Mouse (Mus musculus): ENCODE results near the gene Ppp1r3c.
A peak's percentile ranks its signal among the peaks of the same experiment; 100 is the strongest.

Gene Ppp1r3c

DNA sequence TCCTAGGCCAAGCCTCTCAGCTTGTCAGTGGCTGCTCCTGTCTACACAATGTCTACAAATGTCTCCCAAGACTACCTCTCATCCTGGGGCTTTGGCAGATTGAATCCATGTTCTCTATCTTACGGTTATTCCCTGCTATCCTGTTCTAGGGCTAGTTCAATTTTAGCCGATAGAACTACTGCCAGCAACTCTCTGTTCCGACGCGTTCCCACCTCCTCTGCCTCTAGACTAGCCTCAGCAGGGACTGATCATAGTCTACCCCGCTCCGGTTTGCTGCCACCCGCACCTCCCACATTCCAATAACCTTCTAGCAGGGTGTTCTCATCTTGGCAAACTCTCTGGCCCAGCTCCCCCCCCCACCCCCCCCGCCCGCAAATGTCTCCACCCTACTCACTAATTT lies 20.9 kb downstream of the Ppp1r3c start:
- DNase-seq: no peak

DNA sequence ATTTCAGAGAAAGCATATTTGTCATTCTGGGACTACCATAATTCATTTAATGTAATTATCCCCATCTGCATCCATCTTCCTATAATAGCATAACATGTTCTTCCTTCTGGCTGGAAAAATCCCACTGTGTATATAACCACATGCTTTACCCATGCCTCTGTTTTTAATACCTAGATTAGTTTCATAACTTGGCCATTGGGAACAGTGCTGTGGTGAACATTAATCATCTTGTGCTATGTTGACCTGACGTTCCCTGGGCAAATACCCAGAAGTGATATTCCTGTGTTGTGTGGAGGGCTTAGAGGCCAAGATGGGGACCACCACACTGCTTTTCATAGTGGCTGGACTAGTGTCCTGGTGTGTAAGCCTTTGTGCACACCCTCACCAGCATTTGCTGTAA lies 22.0 kb downstream of the Ppp1r3c start:
- no peak for DNase-seq

DNA sequence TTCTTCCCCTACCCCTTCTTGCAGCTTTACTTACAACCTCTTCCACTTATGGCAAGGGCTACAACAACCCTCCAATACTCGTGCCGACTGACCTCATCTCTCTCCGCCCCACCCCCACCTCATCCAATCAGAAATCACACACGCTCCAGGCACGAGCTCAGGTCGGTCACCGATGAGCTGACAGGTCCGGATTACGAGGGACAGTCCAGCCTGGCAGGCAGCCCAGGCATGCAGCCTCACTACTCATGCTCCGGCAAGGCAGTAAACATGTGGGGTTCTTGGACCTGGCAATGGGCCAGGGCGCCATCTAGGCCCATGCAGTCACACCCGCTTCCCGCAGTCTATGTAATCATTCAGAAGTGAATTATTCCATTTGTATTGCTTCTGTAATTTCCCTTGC lies 23.4 kb downstream of the Ppp1r3c start:
- peak; percentile 73 for DNase-seq

DNA sequence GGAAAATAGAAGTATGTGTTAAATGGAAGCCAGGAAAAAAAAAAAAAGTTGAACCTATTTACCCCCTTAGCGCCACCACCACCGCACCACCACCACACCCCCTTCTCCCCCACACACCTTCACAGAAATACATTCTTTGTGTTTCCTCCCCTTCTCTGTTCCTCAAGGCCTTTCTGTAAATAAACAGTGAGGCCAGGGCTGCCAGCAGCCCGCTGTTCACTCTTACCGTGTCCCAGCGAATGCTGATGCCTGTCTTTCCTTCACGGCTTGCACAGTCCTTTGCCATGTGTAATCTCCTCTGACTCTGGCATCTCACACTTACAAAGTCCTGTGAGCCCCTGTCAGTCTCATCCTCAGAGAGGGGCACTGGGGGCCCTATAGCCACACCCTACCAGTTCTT lies 30.3 kb downstream of the Ppp1r3c start:
- no peak for DNase-seq

DNA sequence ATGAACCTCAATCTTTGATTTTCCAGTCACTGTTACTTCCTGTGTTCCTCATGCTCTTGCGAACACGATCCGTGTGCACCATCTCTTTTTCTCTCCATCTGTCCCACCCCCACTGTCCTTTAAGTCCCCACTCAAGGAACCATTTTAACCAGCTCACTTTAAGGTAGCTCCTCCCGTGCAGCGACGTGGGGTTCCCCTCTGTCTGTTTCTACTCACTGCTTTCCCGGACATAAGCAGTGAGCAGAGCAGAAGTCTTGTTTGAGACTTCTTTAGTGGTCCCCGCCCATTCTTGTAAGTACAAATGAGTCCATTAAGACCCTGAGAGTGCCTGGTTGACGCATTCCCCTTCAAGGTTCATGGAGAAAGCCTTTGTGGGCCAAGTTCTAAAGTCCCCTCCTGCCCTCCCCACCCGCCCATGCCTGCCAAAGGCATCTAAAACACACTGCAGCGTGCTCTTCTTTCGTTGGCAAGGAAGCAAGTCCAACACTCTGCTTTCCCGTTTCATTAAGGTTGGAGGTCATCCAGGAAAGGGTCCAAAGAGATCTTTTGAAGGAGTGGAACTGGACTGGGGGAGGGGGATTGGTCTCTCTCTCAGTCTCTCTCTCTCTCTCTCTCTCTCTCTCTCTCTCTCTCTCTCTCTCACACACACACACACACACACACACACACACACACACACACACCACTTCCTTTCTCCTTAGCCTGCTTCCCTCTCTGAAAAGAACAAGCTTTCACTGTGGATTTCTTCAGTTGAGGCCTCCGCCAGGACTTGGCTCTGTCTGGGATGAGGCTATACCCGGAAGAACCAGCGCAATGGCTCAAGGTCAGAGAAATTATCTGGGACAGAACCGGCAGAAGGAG lies 30.9 kb downstream of the Ppp1r3c start:
- DNase-seq: peak; percentile 49 to 52

DNA sequence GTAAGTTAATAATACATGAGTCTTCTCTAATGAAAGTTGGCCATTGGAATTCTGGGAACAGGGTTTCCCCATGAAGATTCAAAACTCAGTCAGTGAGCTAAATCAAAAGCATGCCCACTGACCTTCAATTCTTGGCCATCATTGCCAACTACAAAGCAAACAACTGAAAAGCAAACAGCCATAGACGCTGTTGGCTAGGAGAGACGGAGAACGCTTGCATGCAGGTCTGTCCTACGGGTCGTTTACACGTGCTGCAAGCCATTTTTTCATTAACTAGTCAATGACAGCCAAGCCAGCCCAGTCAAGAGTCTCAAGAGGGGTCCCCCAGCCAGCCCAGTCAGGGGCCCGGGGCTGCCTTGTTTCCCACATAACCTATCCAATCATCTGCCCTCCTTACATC lies 31.7 kb downstream of the Ppp1r3c start:
- no peak for DNase-seq

DNA sequence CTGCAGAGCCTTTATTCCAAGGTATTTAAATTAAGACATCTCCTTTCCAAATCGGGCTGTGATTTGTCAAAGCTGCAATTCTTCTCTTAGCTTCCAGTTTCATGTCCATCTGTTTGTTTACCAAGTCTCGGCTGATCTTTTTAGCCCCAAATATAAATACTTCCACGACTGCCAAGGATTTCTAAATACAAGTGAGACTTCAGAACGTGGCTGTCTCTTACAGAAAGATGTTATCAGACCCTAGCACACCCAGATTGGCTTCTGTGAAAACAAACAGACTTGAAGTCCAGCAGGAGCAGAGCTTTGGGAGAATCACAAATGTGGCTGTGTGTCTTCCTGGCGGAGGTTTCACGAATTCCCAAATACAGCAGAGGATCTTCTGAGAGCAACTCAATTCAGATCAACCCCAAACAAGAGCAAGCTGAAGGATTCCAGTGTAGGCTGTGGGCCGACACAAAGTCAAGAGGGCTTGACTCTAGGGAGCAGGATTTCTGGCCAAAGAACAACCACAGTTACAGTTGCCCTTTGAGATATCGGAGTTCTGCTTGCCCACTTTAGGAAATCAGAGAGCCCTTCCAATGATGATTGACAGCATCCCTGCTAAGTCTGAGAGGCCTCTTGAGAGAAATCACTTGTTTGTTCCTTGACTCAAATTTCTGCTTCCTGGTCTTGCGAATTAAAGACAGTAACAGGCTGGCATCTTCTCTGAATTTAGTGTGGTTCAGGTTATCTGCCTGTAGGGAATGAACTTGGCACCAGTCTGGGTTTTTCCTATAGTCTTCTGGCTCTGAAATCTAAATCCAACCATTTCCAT lies 34.4 kb downstream of the Ppp1r3c start:
- no peak for DNase-seq

DNA sequence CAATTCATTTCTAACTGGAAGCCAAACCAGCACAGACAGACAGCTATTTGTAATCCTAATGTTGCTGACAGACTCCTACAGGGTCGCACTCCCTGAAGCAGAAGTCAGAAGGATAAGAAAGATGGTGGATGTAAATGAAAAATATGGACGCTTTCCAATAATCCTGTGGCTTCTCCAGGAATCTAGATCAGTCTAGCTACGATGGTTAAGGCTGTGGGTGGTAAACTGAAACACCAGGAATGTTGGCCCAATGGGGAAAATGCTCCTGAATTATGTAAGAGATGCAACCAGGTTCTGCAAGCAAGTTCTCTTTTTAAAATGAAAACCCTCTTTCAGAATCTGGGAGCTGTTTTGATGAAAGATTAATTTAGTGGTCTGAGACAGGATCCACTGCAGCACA lies 35.1 kb downstream of the Ppp1r3c start:
- DNase-seq: no peak

DNA sequence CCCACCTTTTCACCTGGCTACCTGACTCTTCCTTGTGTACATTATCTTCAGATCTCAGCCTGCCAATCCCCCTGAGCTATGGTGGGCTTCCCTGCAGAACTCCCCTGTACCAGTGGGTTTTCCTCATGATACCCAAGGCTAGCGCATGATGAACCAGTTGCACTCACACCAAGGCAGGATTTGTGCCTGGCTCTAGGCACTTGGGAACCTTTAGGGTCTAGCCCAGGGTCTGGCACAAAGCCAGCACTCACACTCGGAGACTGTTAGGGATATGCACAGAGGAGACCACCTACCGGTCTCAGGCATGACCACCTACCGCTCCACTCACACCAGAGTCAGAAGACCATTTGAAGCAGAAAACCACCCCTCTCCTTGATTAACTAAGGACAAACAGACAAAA lies 35.5 kb downstream of the Ppp1r3c start:
- DNase-seq: peak; percentile 17 to 21

DNA sequence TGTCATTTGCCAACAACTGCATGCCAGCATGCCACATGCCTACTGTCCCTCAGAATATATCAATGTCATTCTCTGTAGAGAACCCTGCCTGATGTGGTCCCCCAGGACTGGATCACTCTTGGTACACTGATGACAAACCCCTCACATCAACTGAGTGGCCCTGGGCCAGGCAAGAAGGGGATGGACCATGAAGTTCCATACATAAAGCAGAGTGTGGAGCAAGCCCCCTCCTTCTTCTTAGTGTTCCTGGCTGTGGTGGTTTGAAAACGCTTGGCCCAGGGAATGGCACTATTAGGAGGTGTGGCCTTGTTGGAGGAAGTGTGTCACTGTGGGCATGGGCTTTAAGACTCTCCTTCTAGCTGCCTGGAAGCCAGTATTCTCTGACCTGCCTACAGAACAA lies 37.3 kb downstream of the Ppp1r3c start:
- DNase-seq: no peak

DNA sequence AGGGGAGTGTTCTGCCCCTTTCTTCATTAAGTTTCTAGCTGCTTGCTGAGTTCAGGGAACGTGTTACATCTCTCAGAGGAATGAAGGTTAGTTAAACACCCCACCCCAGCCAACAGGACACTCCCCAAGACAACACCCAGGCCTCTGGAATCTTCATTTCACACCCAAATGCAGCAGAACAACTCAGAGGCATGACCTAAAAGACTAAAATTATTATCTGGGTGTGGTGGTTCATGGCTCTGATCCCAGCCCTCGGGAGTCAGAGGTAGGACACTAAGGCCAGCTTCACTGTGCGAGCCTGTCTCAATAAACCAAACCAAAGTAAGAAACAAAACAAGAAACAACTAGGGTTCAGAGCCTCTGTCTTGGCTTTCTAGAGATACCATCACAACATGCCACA lies 38.3 kb downstream of the Ppp1r3c start:
- DNase-seq: no peak

DNA sequence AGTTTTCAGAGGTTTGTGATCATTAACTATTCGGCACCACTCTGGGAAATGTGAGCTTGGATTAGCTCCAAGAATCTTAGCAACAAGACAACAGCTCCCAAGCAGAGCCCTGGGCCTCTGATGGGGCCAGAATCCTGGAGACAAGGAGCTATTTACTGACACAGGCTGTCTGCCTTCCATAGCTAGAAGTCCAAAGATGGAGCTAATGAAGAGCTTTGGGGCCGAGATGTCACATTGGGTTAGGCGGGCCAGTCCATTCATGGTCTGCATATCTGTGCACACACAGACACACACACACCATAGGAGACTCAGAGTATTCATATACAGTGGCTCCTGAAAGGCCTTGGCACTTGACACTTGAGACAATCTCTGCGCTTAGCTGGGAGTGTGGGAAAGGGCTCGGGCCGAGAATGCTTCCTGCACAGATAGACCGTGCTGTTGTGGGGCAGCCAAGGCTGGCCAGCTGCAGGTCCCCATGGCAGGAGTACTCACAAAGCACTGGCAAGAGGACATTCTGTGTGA lies 39.8 kb downstream of the Ppp1r3c start:
- peak; percentile 34 to 39 for DNase-seq

DNA sequence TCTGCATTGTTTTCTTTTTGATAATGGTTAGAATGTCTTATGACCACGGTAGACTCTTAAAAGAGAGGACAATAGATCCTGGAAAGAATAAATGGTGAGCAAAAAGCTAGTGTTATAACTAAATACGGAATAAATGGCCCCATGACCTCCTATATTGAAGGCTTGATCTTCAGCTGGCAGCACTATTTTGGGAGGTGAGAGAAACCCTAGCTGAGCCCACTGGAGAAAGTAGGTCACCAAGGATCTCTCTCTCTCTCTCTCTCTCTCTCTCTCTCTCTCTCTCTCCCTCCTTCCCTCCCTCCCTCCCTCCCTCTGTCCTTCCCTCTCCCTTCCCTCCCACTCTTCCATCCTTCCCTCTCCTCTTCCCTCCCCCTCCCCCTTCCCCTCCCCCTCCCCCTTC lies 42.9 kb downstream of the Ppp1r3c start:
- DNase-seq: no peak

DNA sequence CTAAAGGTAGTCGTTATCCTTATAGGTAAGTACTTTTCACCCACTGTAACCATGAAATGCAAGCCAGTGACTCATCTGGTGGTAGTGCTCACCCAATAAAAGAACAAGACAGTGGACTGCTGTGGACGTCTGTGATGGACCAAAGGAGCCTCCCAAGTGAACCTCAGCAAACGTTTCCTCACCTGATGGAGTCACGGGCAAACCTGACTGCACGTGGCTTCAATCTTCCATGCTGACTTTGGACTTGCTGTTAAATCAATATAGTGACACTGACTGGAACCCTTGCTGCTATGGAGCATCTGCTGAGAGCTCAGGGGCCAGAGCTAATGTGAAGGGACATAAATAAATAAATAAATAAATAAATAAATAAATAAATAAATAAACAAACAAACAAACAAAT lies 44.5 kb downstream of the Ppp1r3c start:
- DNase-seq: no peak

DNA sequence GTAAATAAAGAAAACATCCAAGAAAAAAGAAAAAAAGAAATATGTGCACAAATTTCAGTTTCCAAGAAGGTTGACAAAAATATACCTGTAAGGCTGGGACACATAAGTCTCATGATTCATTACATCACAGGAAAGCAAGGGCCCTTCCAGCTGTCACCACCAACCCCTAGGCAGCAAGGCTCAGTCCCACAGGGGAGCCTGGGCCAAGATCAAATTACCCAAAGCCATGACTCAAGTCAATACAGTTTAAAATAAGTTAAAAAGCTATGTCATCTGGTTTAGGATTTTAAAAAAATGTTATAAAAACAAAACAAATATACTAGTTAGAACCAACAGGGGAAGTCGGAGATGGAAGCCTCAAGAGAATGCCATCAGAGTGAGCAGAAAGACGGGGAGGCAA lies 45.2 kb downstream of the Ppp1r3c start:
- DNase-seq: no peak

DNA sequence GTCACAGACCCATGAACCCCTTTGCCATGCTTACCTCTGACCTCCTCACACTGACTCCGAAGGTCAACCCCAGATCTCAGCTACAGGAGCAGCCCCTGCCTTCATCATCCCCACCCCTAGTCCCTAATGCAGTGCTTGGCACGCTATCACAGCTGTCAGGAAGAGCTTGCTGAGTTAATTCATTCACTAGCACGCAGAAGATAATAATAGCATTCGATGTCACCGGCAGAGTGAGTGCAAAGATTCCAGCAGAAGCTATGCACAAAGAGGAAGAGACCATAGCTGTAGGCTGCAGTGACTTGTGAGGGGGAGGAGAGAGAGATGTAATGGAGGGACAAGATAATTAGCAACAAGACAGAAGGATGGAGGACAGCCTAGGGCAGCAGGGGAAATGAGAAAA lies 47.2 kb downstream of the Ppp1r3c start:
- no peak for DNase-seq

DNA sequence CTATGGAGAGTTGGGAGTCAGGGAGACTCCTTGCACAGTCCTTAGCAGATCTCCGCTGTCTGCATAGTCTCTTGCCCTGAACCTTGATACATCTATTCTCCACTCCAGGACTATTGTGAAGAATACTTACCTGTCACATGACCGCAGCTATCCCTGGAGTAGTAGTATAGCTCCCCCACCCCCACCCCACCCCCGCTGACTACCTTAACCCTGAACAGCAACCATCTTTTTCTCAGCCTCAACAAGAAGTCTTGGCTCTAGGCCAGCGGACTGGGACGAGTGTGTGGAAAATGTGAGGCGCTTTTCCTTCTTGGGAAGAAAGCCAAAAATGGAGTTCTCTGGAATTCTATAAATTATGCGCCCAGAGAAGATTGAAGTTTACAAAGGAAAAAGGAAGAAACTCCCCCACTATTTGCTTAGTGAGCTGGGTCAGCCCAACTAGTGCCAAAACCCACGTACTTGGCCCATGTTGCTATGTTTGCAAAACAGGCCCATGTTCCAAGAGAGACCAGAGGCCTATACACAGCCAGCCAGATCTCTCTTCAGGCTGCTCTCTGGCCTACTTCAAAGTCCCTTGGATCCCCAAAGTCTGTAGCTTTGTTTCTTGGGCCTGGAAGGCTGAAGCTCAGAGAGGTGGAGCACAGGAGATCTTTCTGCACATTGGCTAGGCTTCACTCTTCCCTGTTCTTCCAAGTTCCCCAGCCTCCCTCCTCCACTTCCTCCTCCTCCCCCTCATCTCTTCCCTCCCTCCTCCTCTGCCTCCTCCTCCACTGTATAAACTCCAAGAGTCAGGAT lies 48.4 kb downstream of the Ppp1r3c start:
- DNase-seq: peak; percentile 56 to 57

DNA sequence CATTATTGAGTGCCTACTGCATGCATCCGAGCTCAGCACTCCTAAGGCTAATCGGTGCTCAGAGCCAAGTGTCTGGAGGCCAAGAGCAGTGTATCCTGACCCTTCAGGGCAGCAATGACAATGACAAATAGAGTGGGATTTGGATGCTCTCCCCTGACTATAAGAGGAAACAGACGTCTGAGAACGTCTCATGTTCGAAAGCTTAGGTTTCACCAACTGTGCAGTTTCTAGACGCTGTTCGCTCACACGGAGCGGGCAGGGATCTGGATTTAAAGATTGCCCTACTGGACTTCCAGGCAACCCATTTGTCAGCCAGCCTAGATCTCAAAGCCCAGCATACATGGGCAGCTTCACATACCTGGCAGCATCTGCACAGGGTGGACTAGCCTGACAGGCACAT lies 49.4 kb downstream of the Ppp1r3c start:
- no peak for DNase-seq

DNA sequence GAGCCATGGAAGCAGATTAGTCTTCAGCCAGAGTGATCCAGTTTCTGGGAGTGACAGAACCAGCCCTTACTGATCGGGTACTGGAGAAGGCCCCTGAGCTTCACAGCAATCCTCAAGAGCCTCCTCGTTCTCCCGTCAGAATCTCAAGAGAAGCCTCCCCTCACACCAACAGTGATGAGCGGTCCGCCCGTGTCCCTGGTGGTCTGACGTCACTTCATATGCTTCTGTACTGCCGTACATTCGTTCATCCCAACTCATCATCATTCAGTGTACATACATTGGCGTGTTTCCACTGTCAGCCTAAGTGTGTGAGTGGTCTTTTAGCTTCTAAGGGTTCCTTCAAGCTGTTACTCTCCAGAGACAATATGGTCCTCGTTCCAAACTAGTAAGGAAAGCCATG lies 50.4 kb downstream of the Ppp1r3c start:
- no peak for DNase-seq

DNA sequence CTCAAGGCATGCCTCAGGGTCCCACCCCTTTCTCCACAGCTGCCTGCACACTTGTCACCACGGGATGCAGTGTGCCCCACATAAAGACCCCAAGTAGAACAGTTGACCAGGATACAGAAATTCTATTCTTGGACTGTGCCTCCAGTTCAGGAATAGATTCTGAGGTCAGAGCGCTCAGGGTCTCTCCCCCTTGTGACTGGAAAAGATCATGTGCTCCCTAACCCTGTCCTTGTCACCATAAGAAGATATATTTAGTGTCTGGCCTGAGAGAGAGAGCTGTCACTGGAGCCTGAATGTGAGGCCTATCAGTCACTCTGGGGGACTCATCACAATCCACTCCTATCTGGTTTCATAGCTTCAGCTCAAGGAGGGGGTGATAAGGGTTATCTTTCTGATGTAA lies 53.9 kb downstream of the Ppp1r3c start:
- no peak for DNase-seq

Data from cerebellum, postnatal 10 days (tissue).